Mouse (Mus musculus) embryonic facial prominence, embryonic 13.5 days (tissue): ENCODE measurements around the gene Mtg1. TPM values are rescaled to one million over a fixed set of nuclear protein-coding genes. Genes with fewer than 3 reads are reported as not detected.

Experiments used
- ATAC-seq: fragments of 200-750 bp; cut with Nextera tagmentation; 2 replicates; pipeline ENCODE4 v1.8.0; 2017; ENCODE audit warnings: low read depth; ENCODE audit not compliant: insufficient number of reproducible peaks, insufficient read depth, low FRiP score, low TSS enrichment
- H3K27ac ChIP-seq: fragments of 300-500 bp; sonication (generic); 2 replicates; pipeline ENCODE4 v1.5.1; 2015; ENCODE audit warnings: moderate library complexity, mild to moderate bottlenecking, inconsistent platforms
- H3K27me3 ChIP-seq: fragments of 300-500 bp; sonication (generic); 2 replicates; pipeline ENCODE4 v1.6.1; 2015; ENCODE audit warnings: mild to moderate bottlenecking, inconsistent platforms
- H3K36me3 ChIP-seq: fragments of 300-500 bp; sonication (generic); 2 replicates; pipeline ENCODE4 v1.6.1; 2015; ENCODE audit warnings: mild to moderate bottlenecking, inconsistent platforms
- H3K4me1 ChIP-seq: fragments of 300-500 bp; sonication (generic); 2 replicates; pipeline ENCODE4 v1.6.1; 2015; ENCODE audit warnings: inconsistent platforms
- H3K4me2 ChIP-seq: fragments of 300-500 bp; sonication (generic); 2 replicates; pipeline ENCODE4 v1.6.1; 2015; ENCODE audit warnings: moderate library complexity, mild to moderate bottlenecking, inconsistent platforms
- H3K4me3 ChIP-seq: fragments of 300-500 bp; sonication (generic); 2 replicates; pipeline ENCODE4 v1.5.1; 2015; ENCODE audit warnings: mild to moderate bottlenecking, inconsistent platforms
- H3K9ac ChIP-seq: fragments of 300-500 bp; sonication (generic); 2 replicates; pipeline ENCODE4 v1.6.1; 2015; ENCODE audit warnings: mild to moderate bottlenecking, inconsistent platforms
- H3K9me3 ChIP-seq: fragments of 300-500 bp; sonication (generic); 2 replicates; pipeline ENCODE4 v1.6.1; 2016; ENCODE audit warnings: inconsistent platforms
- WGBS: fragments of 180-500 bp; shearing (Covaris S2); methylation state at CpG from one replicate; pipeline ENCODE4 v1.1.7; 2015; ENCODE audit warnings: mixed read lengths; 5-methylcytosine and 5-hydroxymethylcytosine counted together
- polyA plus RNA-seq: library from polyadenylated mRNA; unstranded; fragments of >200 nt; fragmentation: Nextera tagmentation; extraction: Ambion mirVana; gene quantifications from 2 replicates; pipeline ENCODE4 v1.2.1, GENCODE M21; 2015

Gene Mtg1
- polyA plus RNA-seq, 1 experiment from 2014 or later: 24.2 TPM

- H3K9me3 ChIP-seq: no peaks in the 10 kb centered on the region
- WGBS: 83% methylated on average over 4 of the region's 4 CpGs
- H3K4me2 ChIP-seq: no peak overlapping the region
- H3K4me1 ChIP-seq: no peaks in the 10 kb centered on the region
- H3K27me3 ChIP-seq: no peaks in the 10 kb centered on the region
- no peaks in the 10 kb centered on the region for H3K36me3 ChIP-seq
- H3K4me3 ChIP-seq: no peak overlapping the region
- H3K27ac ChIP-seq: no peak overlapping the region
- ATAC-seq: no peak
- H3K9ac ChIP-seq: no peak overlapping the region
Measured at GRCm38 (mm10) chr7:140194031-140194430, 56.7 kb downstream of the Mtg1 start.

- Histone ChIP-seq H3K4me2 (no peak overlapping the region), H3K36me3 (no peaks in the 10 kb centered on the region), H3K4me1 (no peaks in the 10 kb centered on the region), H3K9ac (no peak overlapping the region), H3K27me3 (no peaks in the 10 kb centered on the region), H3K9me3 (no peaks in the 10 kb centered on the region), H3K27ac (no peak overlapping the region), H3K4me3 (no peak overlapping the region)
- 72% methylated on average over 8 of the region's 8 CpGs for WGBS
- ATAC-seq: no peak
Measured at GRCm38 (mm10) chr7:140196002-140196401, 58.6 kb downstream of the Mtg1 start.

Other genes starting within 250 kb of the Mtg1 start
- 0.11 and 0.15 TPM in 2 replicates for gene Kndc1, start 242.9 kb upstream of the Mtg1 start, polyA plus RNA-seq
- gene Utf1, start 193.8 kb upstream of the Mtg1 start, polyA plus RNA-seq: 0.28 and 0.36 TPM in 2 replicates
- 0.85 and 1.1 TPM in 2 replicates for gene 6430531B16Rik, start 158.8 kb upstream of the Mtg1 start, polyA plus RNA-seq
- 2.4 and 3.3 TPM in 2 replicates for gene Adam8, start 145.0 kb upstream of the Mtg1 start, polyA plus RNA-seq
- 41.0 and 42.4 TPM in 2 replicates for gene Zfp511, start 101.2 kb upstream of the Mtg1 start, polyA plus RNA-seq
- 66.3 and 70.1 TPM in 2 replicates for gene Tubgcp2, start 100.9 kb upstream of the Mtg1 start, polyA plus RNA-seq
- 0.20 TPM in 1 of 2 replicates, not detected in the other for gene Msx3, start 88.5 kb upstream of the Mtg1 start, polyA plus RNA-seq
- gene Caly, start 55.0 kb upstream of the Mtg1 start, polyA plus RNA-seq: 3.1 and 4.0 TPM in 2 replicates
- 2.2 TPM in 1 of 2 replicates, not detected in the other for gene Prap1, start 44.2 kb upstream of the Mtg1 start, polyA plus RNA-seq
- gene Fuom, start 35.1 kb upstream of the Mtg1 start, polyA plus RNA-seq: 26.0 and 26.9 TPM in 2 replicates
- gene Paox, start 21.8 kb upstream of the Mtg1 start, polyA plus RNA-seq: 18.1 and 19.2 TPM in 2 replicates
- 170 and 172 TPM in 2 replicates for gene Echs1, start 21.1 kb upstream of the Mtg1 start, polyA plus RNA-seq
- gene Sprn, start 17.3 kb downstream of the Mtg1 start, polyA plus RNA-seq: 0.72 TPM in 2 replicates
- gene Olfr522, start 27.2 kb downstream of the Mtg1 start, polyA plus RNA-seq: not detected in 2 replicates
- gene Olfr523, start 35.7 kb downstream of the Mtg1 start, polyA plus RNA-seq: 0.07 TPM in 1 of 2 replicates, not detected in the other
- not detected in 2 replicates for gene Olfr524, start 68.4 kb downstream of the Mtg1 start, polyA plus RNA-seq
- gene Cd163l1, start 80.7 kb downstream of the Mtg1 start, polyA plus RNA-seq: not detected in 2 replicates
- not detected in 2 replicates for gene 5830411N06Rik, start 109.7 kb downstream of the Mtg1 start, polyA plus RNA-seq
- gene Olfr525, start 183.3 kb downstream of the Mtg1 start, polyA plus RNA-seq: not detected in 2 replicates
- gene Olfr527, start 196.5 kb downstream of the Mtg1 start, polyA plus RNA-seq: not detected in 2 replicates
- gene Olfr60, start 224.1 kb downstream of the Mtg1 start, polyA plus RNA-seq: not detected in 2 replicates
- gene Olfr530, start 238.8 kb downstream of the Mtg1 start, polyA plus RNA-seq: not detected in 2 replicates